29 mouse cellular contexts compared by ENCODE assay signal in the genomic region with DNA sequence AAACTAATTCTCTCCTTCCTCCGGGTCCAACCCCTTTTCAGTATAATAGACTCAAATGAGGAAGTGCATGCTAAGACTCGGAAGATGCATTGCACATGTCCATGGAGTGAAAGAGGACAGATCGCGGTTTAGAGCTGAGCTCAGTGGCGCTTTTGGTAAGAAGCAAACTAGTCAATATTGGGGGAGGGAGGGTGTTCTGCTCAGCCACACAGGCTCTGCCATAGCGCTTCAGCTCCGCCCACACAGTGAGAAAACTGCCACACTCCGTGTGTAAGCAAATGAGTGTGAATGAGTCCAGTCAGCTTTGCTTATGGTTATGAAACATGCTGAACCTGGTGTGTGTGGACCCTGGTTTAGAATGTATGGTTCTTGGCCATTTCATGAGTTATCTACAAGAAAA.
DNase-seq lines count a peak whose midpoint lies in the region; ATAC-seq and TF ChIP-seq lines count a peak whose summit lies in the region.
"Had no signal": no experiment of that assay in that cellular context is flagged by ENCODE, and none has a peak within 500 bp of the region (broad histone marks: within the 10 kb centered on the region; RNA-seq: fewer than 3 reads in every experiment).

No protein-coding gene starts in this region.

- 56% methylated on average over 8 of the region's 8 CpGs for WGBS in liver, postnatal 0 days (ENCODE audit: insufficient replicate concordance)
- WGBS in liver, embryonic 11.5 days, result 64% methylated on average over 8 of the region's 8 CpGs
- 79% methylated on average over 8 of the region's 8 CpGs for WGBS in kidney, embryonic 14.5 days

- ATAC-seq in liver, postnatal 0 days, result peak; percentile 13; the same call in 1 of the 2 replicates
- no peak for ATAC-seq in liver, embryonic 11.5 days (replicated peaks; ENCODE audit: low FRiP score)
- no peak for ATAC-seq in kidney, embryonic 14.5 days (ENCODE audit: low FRiP score, low TSS enrichment)
- ATAC-seq: activated CD4-positive, CD25-positive, alpha-beta regulatory T cell, adult 4 months; CD4-positive, CD25-positive, alpha-beta regulatory T cell, adult 4 months; forebrain, embryonic 14.5 days; intestine, postnatal 0 days had no signal

- TF ChIP-seq EP300 in liver, postnatal 0 days (IDR thresholded peaks at IDR 0.05; ENCODE audit: low read depth), result no peak

- no peak for TF ChIP-seq CTCF in liver, postnatal 0 days (IDR thresholded peaks at IDR 0.05; ENCODE audit: low read depth)

- no peaks in the 10 kb centered on the region for H3K36me3 ChIP-seq in liver, postnatal 0 days (replicated peaks; ENCODE audit: insufficient read depth, low read length)
- no peaks in the 10 kb centered on the region for H3K36me3 ChIP-seq in liver, embryonic 11.5 days (ENCODE audit: control insufficient read depth, insufficient read depth, low read length)
- H3K36me3 ChIP-seq in kidney, embryonic 14.5 days (ENCODE audit: control insufficient read depth, insufficient read depth, low read length), result no peaks in the 10 kb centered on the region
- H3K36me3 ChIP-seq: embryonic facial prominence, embryonic 12.5 days; hindbrain, embryonic 13.5 days; kidney, embryonic 15.5 days; limb, embryonic 12.5 days; midbrain, embryonic 12.5 days; stomach, embryonic 15.5 days had no signal

- no peaks in the 10 kb centered on the region for H3K9me3 ChIP-seq in liver, postnatal 0 days (ENCODE audit: low read length)
- H3K9me3 ChIP-seq in liver, embryonic 11.5 days (ENCODE audit: control insufficient read depth, low read length), result no peaks in the 10 kb centered on the region
- H3K9me3 ChIP-seq in kidney, embryonic 14.5 days (ENCODE audit: control insufficient read depth, low read length), result no peaks in the 10 kb centered on the region
- H3K9me3 ChIP-seq: embryonic facial prominence, embryonic 12.5 days; hindbrain, embryonic 13.5 days; kidney, embryonic 15.5 days; limb, embryonic 12.5 days; megakaryocyte, embryonic 14.5 days; midbrain, embryonic 12.5 days; stomach, embryonic 15.5 days had no signal

- 0 out of 2 replicates have a peak overlapping the region, but pooled peaks have one; percentile 35 for H3K4me2 ChIP-seq in liver, postnatal 0 days (ENCODE audit: low read depth, low read length)
- H3K4me2 ChIP-seq in liver, embryonic 11.5 days, result no peak overlapping the region
- H3K4me2 ChIP-seq in kidney, embryonic 14.5 days (replicated peaks; ENCODE audit: low read depth, low read length), result no peak overlapping the region
- H3K4me2 ChIP-seq: embryonic facial prominence, embryonic 12.5 days; heart, embryonic 11.5 days; hindbrain, embryonic 13.5 days; kidney, embryonic 15.5 days; limb, embryonic 12.5 days; midbrain, embryonic 12.5 days; stomach, embryonic 15.5 days had no signal

- DNase-seq in liver, postnatal 0 days, result peak; percentile 17
- no peak for DNase-seq in liver, embryonic 11.5 days (ENCODE audit: low spot score)
- DNase-seq in A20 (ENCODE audit: low read depth, low spot score), result peak; percentile 62
- DNase-seq in c-Kit-positive CD71-negative TER-119-negative erythroid progenitor cells, embryonic 14.5 days (ENCODE audit: low read depth), result peak; percentile 9
- peak; percentile 52 to 67 for DNase-seq in spleen, postnatal 36 days (ENCODE audit: low spot score in 2 of 2)
- DNase-seq in adrenal gland, postnatal 10 days, result no peak
- DNase-seq: adrenal gland, adult 2 months; cerebellum, adult 11 months; cerebellum, adult 9-10 months; cerebellum, postnatal 36 days; gastrocnemius, postnatal 14 days; heart, adult 18-20 months; heart, postnatal 36 days; kidney, postnatal 25 days; retina, postnatal 1 day had no signal

- H3K9ac ChIP-seq in liver, postnatal 0 days (replicated peaks), result no peak overlapping the region
- no peak overlapping the region for H3K9ac ChIP-seq in liver, embryonic 11.5 days (ENCODE audit: low read depth, low read length)
- no peak overlapping the region for H3K9ac ChIP-seq in kidney, embryonic 14.5 days (ENCODE audit: low read depth, low read length)
- H3K9ac ChIP-seq: embryonic facial prominence, embryonic 12.5 days; hindbrain, embryonic 13.5 days; kidney, embryonic 15.5 days; limb, embryonic 12.5 days; midbrain, embryonic 12.5 days; stomach, embryonic 15.5 days had no signal

- no peak overlapping the region for H3K4me3 ChIP-seq in liver, postnatal 0 days (ENCODE audit: low read depth, low read length)
- H3K4me3 ChIP-seq in liver, embryonic 11.5 days (ENCODE audit: low read depth, low read length), result no peak overlapping the region
- H3K4me3 ChIP-seq in kidney, embryonic 14.5 days (ENCODE audit: low read length), result no peak overlapping the region
- H3K4me3 ChIP-seq: embryonic facial prominence, embryonic 12.5 days; hindbrain, embryonic 13.5 days; kidney, embryonic 15.5 days; left cerebral cortex, adult 2 months; limb, embryonic 12.5 days; megakaryocyte, embryonic 14.5 days; midbrain, embryonic 12.5 days; stomach, embryonic 15.5 days had no signal

- no peaks in the 10 kb centered on the region for H3K27me3 ChIP-seq in liver, postnatal 0 days (ENCODE audit: insufficient read depth, low read length)
- no peaks in the 10 kb centered on the region for H3K27me3 ChIP-seq in liver, embryonic 11.5 days (replicated peaks; ENCODE audit: control insufficient read depth, insufficient read depth, low read length)
- H3K27me3 ChIP-seq in kidney, embryonic 14.5 days (ENCODE audit: control insufficient read depth, insufficient read depth, low read length), result no peaks in the 10 kb centered on the region
- H3K27me3 ChIP-seq: embryonic facial prominence, embryonic 12.5 days; hindbrain, embryonic 13.5 days; kidney, embryonic 15.5 days; megakaryocyte, embryonic 14.5 days; midbrain, embryonic 12.5 days; stomach, embryonic 15.5 days had no signal

- H3K27ac ChIP-seq in liver, postnatal 0 days (ENCODE audit: low read depth), result no peak overlapping the region
- H3K27ac ChIP-seq in liver, embryonic 11.5 days (ENCODE audit: low read depth, low read length), result no peak overlapping the region
- H3K27ac ChIP-seq in kidney, embryonic 14.5 days (ENCODE audit: low read depth, low read length), result no peak overlapping the region
- H3K27ac ChIP-seq: embryonic facial prominence, embryonic 12.5 days; hindbrain, embryonic 13.5 days; kidney, embryonic 15.5 days; left cerebral cortex, adult 2 months; limb, embryonic 12.5 days; midbrain, embryonic 12.5 days; stomach, embryonic 15.5 days had no signal

- no peaks in the 10 kb centered on the region for H3K4me1 ChIP-seq in liver, postnatal 0 days (ENCODE audit: insufficient read depth)
- H3K4me1 ChIP-seq in liver, embryonic 11.5 days (replicated peaks; ENCODE audit: control insufficient read depth, insufficient read depth, low read length), result no peaks in the 10 kb centered on the region
- no peaks in the 10 kb centered on the region for H3K4me1 ChIP-seq in kidney, embryonic 14.5 days (ENCODE audit: control insufficient read depth, insufficient read depth, low read length)
- H3K4me1 ChIP-seq: embryonic facial prominence, embryonic 12.5 days; hindbrain, embryonic 13.5 days; kidney, embryonic 15.5 days; limb, embryonic 12.5 days; megakaryocyte, embryonic 14.5 days; midbrain, embryonic 12.5 days; stomach, embryonic 15.5 days had no signal

Comparison
In these comparisons a context has a peak if more than half of its experiments do, and no peak if none do; other contexts are left out.
1. DNase-seq: peak in liver, postnatal 0 days (single experiment), A20 (single experiment), c-Kit-positive CD71-negative TER-119-negative erythroid progenitor cells, embryonic 14.5 days (single experiment) and spleen, postnatal 36 days (2 of 2); none in liver, embryonic 11.5 days (single experiment) and adrenal gland, postnatal 10 days (single experiment).